Mouse (Mus musculus): Measurements from ENCODE around the gene Gfi1b. TPM values are rescaled to one million over a fixed set of nuclear protein-coding genes. Genes with fewer than 3 reads are reported as not detected.
A peak's percentile ranks its signal among the peaks of the same experiment; 100 is the strongest.

The Gfi1b gene
- total and polyA plus RNA-seq, 3 experiments, result 82.9 to 277 (median 194) TPM

GRCm38 (mm10) chr2:28601720-28602590 lies 19.8 kb downstream of the Gfi1b start (continued):
- TF ChIP-seq TBP (IDR thresholded peaks at IDR 0.05; ENCODE audit: low read depth, low read length) (peak; percentile 81; the same call in 1 of the 2 replicates), POLR2AphosphoS5 (IDR thresholded peaks at IDR 0.05; ENCODE audit: borderline replicate concordance, low read depth, low read length) (no peak), MXI1 (IDR thresholded peaks at IDR 0.05; ENCODE audit: low read depth, low read length) (no peak), ELF1 (IDR thresholded peaks at IDR 0.05; ENCODE audit: low read depth, low read length) (peak; percentile 34; the same call in 1 of the 2 replicates), ETS1 (IDR thresholded peaks at IDR 0.05; ENCODE audit: low read depth, low read length) (peak; percentile 97), ZC3H11A (IDR thresholded peaks at IDR 0.05; ENCODE audit: low read depth, low read length) (no peak), MYB (IDR thresholded peaks at IDR 0.05; ENCODE audit: low read depth, low read length) (peak; percentile 99), KAT2A (conservative IDR thresholded peaks at IDR 0.05; ENCODE audit: low read depth, low read length) (peak; percentile 50; the same call in 1 of the 2 replicates), MAFK (IDR thresholded peaks at IDR 0.05; ENCODE audit: borderline replicate concordance, low read depth, low read length) (no peak; the same call in 1 of the 2 replicates), ZMIZ1 (IDR thresholded peaks at IDR 0.05; ENCODE audit: low read depth, low read length) (peak; percentile 88), TCF12 (IDR thresholded peaks at IDR 0.05; ENCODE audit: low read depth, low read length) (peak; percentile 100), NELFE (IDR thresholded peaks at IDR 0.05; ENCODE audit: low read depth, low read length) (peak; percentile 56), TAL1 (IDR thresholded peaks at IDR 0.05; ENCODE audit: low read length) (peak; percentile 100), USF1 (IDR thresholded peaks at IDR 0.05; ENCODE audit: low read depth, low read length) (no peak), ZNF384 (IDR thresholded peaks at IDR 0.05; ENCODE audit: low read depth, low read length) (no peak), E2F4 (IDR thresholded peaks at IDR 0.05; ENCODE audit: borderline replicate concordance, low read depth, low read length) (peak; percentile 100), CTCF (IDR thresholded peaks at IDR 0.05 in 2 of 3, conservative IDR thresholded peaks at IDR 0.05 in 1 of 3; ENCODE audit: control insufficient read depth in 1 of 3, insufficient read depth in 1 of 3, low read depth in 2 of 3, low read length in 3 of 3, poor library complexity in 1 of 3, severe bottlenecking in 1 of 3) (no peak)

- no peaks in the 10 kb centered on the region for H3K27me3 ChIP-seq (ENCODE audit: control insufficient read depth in 1 of 2, insufficient read depth in 2 of 2, low read length in 2 of 2)
- H3K9ac ChIP-seq (ENCODE audit: control insufficient read depth, low read depth, low read length, poor library complexity, severe bottlenecking), result peak overlapping the region; percentile 84
- H3K9me3 ChIP-seq (replicated peaks; ENCODE audit: insufficient read depth, low read length), result no peaks in the 10 kb centered on the region
- peaks cover 2% of the 10 kb centered on the region; the same call in 1 of the 2 replicates for H3K79me2 ChIP-seq (ENCODE audit: control insufficient read depth, insufficient read depth, low read length, poor library complexity)
- TF ChIP-seq EP300 (IDR thresholded peaks at IDR 0.05; ENCODE audit: low read depth in 1 of 2, low read length in 2 of 2) (peak in 1 of 2 experiments; percentile 11; a peak in 1 of 4 replicates), ZKSCAN1 (IDR thresholded peaks at IDR 0.05; ENCODE audit: low read depth, low read length) (no peak), TCF12 (IDR thresholded peaks at IDR 0.05; ENCODE audit: low read depth, low read length) (0 out of 2 replicates have a peak, but pooled peaks have one; percentile 14)
- peaks cover 0 to 68% of the 10 kb centered on the region in 2 experiments; a peak in 2 of 4 replicates for H3K36me3 ChIP-seq (ENCODE audit: control insufficient read depth in 1 of 2, insufficient read depth in 2 of 2, low read length in 2 of 2)
- no peak overlapping the region for H3K4me3 ChIP-seq (ENCODE audit: control insufficient read depth in 1 of 2, insufficient read depth in 1 of 2, low read depth in 2 of 2, low read length in 2 of 2)
- peaks cover 39 to 74% of the 10 kb centered on the region in 2 experiments for H3K4me1 ChIP-seq (ENCODE audit: control insufficient read depth in 1 of 2, insufficient read depth in 2 of 2, low read length in 2 of 2)
- peak overlapping the region; percentile 100 for H3K27ac ChIP-seq (ENCODE audit: control insufficient read depth, low read depth, low read length)
- DNase-seq (ENCODE audit: low read depth, low spot score), result peak; percentile 47
Observed at GRCm38 (mm10) chr2:28599569-28599900, 22.2 kb downstream of the Gfi1b start.

Measured in MEL (cell line).